Mouse (Mus musculus) lung, postnatal 4 days (tissue): ENCODE results near the gene Eya4.

Source experiments
- DNase-seq, 2 experiments: peaks; one replicate each; pipeline ENCODE4 v3.0.0; 2021

The Eya4 gene

GRCm38 (mm10) chr10:23350011-23350911 lies at the start of gene Eya4:
Eya4 (minus strand) TSS chr10:23350786.
- peak; percentile 25 to 59 for DNase-seq

- no peak for DNase-seq
Observed at GRCm38 (mm10) chr10:23395399-23395798, 44.8 kb upstream of the Eya4 start.

GRCm38 (mm10) chr10:23394556-23395245 lies 44.1 kb upstream of the Eya4 start:
- no peak for DNase-seq

- no peak for DNase-seq
Observed at GRCm38 (mm10) chr10:23394152-23394551, 43.6 kb upstream of the Eya4 start.

GRCm38 (mm10) chr10:23363866-23364265 lies 13.3 kb upstream of the Eya4 start:
- no peak for DNase-seq

- peak in 1 of 2 experiments; percentile 6 for DNase-seq
Observed at GRCm38 (mm10) chr10:23349392-23350010, 1.1 kb downstream of the Eya4 start.

GRCm38 (mm10) chr10:23348893-23349391 lies 1.6 kb downstream of the Eya4 start:
- DNase-seq = peak in 1 of 2 experiments; percentile 4

GRCm38 (mm10) chr10:23348101-23348892 lies 2.3 kb downstream of the Eya4 start:
- DNase-seq = peak in 1 of 2 experiments; percentile 4

GRCm38 (mm10) chr10:23337250-23337649 lies 13.3 kb downstream of the Eya4 start:
- DNase-seq = no peak

- DNase-seq = no peak
Observed at GRCm38 (mm10) chr10:23332768-23333167, 17.8 kb downstream of the Eya4 start.

- no peak for DNase-seq
Observed at GRCm38 (mm10) chr10:23327651-23328050, 22.9 kb downstream of the Eya4 start.

- no peak for DNase-seq
Observed at GRCm38 (mm10) chr10:23322275-23322674, 28.3 kb downstream of the Eya4 start.

- DNase-seq = no peak
Observed at GRCm38 (mm10) chr10:23295616-23296015, 55.0 kb downstream of the Eya4 start.

GRCm38 (mm10) chr10:23292495-23292894 lies 58.1 kb downstream of the Eya4 start:
- no peak for DNase-seq

- no peak for DNase-seq
Observed at GRCm38 (mm10) chr10:23277371-23277770, 73.2 kb downstream of the Eya4 start.

GRCm38 (mm10) chr10:23271050-23271621 lies 79.5 kb downstream of the Eya4 start:
- no peak for DNase-seq

GRCm38 (mm10) chr10:23270502-23270901 lies 80.1 kb downstream of the Eya4 start:
- no peak for DNase-seq

- no peak for DNase-seq
Observed at GRCm38 (mm10) chr10:23252180-23252579, 98.4 kb downstream of the Eya4 start.

- no peak for DNase-seq
Observed at GRCm38 (mm10) chr10:23246485-23246884, 104.1 kb downstream of the Eya4 start.

- no peak for DNase-seq
Observed at GRCm38 (mm10) chr10:23236918-23237317, 113.7 kb downstream of the Eya4 start.

GRCm38 (mm10) chr10:23235405-23235804 lies 115.2 kb downstream of the Eya4 start:
- no peak for DNase-seq

GRCm38 (mm10) chr10:23233425-23233824 lies 117.2 kb downstream of the Eya4 start:
- no peak for DNase-seq
